Mouse (Mus musculus) forebrain, embryonic 12.5 days (tissue): ENCODE measurements at regions not wholly inside any gene's neighbourhood (a gene's known extent, or its start where the extent isn't known, plus 50 kb on each side); places are given as distances from the start of the nearest gene placed in this dataset.

Experiments used
- ATAC-seq: fragments of 200-750 bp; cut with Nextera tagmentation; 2 replicates; pipeline ENCODE4 v1.8.0; 2017; ENCODE audit warnings: moderate TSS enrichment; ENCODE audit not compliant: low FRiP score
- H3K27ac ChIP-seq: fragments of 300-500 bp; sonication (generic); 2 replicates; pipeline ENCODE4 v1.5.1; 2016; ENCODE audit warnings: mild to moderate bottlenecking
- H3K27me3 ChIP-seq: fragments of 300-500 bp; sonication (generic); 2 replicates; pipeline ENCODE4 v1.6.1; 2016; ENCODE audit warnings: mild to moderate bottlenecking
- H3K36me3 ChIP-seq: fragments of 300-500 bp; sonication (generic); replicated peaks from 2 replicates; pipeline ENCODE4 v1.6.1; 2016; ENCODE audit warnings: mild to moderate bottlenecking
- H3K4me1 ChIP-seq: fragments of 300-500 bp; sonication (generic); 2 replicates; pipeline ENCODE4 v1.6.1; 2016
- H3K4me2 ChIP-seq: fragments of 300-500 bp; sonication (generic); 2 replicates; pipeline ENCODE4 v1.6.1; 2016; ENCODE audit warnings: mild to moderate bottlenecking, moderate library complexity
- H3K4me3 ChIP-seq: fragments of 300-500 bp; sonication (generic); replicated peaks from 2 replicates; pipeline ENCODE4 v1.5.1; 2016; ENCODE audit warnings: mild to moderate bottlenecking
- H3K9ac ChIP-seq: fragments of 300-500 bp; sonication (generic); 2 replicates; pipeline ENCODE4 v1.6.1; 2016; ENCODE audit warnings: mild to moderate bottlenecking
- H3K9me3 ChIP-seq: fragments of 300-500 bp; sonication (generic); 2 replicates; pipeline ENCODE4 v1.6.1; 2016
- WGBS: fragments of 180-500 bp; shearing (Covaris S2); methylation state at CpG from one replicate; pipeline ENCODE4 v1.1.7; 2016; 5-methylcytosine and 5-hydroxymethylcytosine counted together

GRCm38 (mm10) chr3:53988796-53989195 is 125.2 kb upstream of the Ufm1 start:
- no peak overlapping the region for H3K4me3 ChIP-seq
- H3K27ac ChIP-seq: no peak overlapping the region
- no peaks in the 10 kb centered on the region for H3K4me1 ChIP-seq
- no peak overlapping the region for H3K4me2 ChIP-seq
- no peaks in the 10 kb centered on the region for H3K36me3 ChIP-seq
- ATAC-seq: no peak
- 88% methylated on average over 9 of the region's 9 CpGs for WGBS
- no peaks in the 10 kb centered on the region for H3K9me3 ChIP-seq
- H3K9ac ChIP-seq: no peak overlapping the region
- H3K27me3 ChIP-seq: no peaks in the 10 kb centered on the region

GRCm38 (mm10) chr3:53988256-53988655 is 124.6 kb upstream of the Ufm1 start:
- Histone ChIP-seq H3K36me3 (no peaks in the 10 kb centered on the region), H3K9me3 (no peaks in the 10 kb centered on the region), H3K4me2 (no peak overlapping the region), H3K9ac (no peak overlapping the region), H3K4me1 (no peaks in the 10 kb centered on the region), H3K27me3 (no peaks in the 10 kb centered on the region), H3K27ac (no peak overlapping the region), H3K4me3 (no peak overlapping the region)
- 92% methylated on average over 7 of the region's 7 CpGs for WGBS
- ATAC-seq: no peak

DNA sequence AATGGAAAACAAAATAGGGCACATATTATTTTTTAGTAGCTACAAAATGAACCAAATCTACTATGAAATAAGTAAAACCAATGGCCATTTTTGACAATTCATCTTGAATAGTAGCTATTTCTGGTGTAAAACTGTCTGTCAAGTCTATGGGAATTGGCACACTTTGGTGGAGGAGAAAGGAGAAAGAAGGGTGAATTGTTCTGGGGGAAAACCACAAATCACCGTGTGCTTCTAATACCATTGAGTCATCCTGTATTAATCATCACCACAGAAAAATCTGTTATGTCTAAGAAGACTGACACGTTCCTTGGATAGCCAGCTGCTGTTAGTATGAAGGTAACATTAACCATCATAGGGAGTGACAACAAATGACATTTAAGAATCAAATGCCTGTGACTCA is 123.7 kb upstream of the Ufm1 start:
- Histone ChIP-seq H3K27me3 (no peaks in the 10 kb centered on the region), H3K4me1 (no peaks in the 10 kb centered on the region), H3K9me3 (no peaks in the 10 kb centered on the region), H3K4me2 (no peak overlapping the region), H3K36me3 (no peaks in the 10 kb centered on the region), H3K4me3 (no peak overlapping the region), H3K9ac (no peak overlapping the region), H3K27ac (no peak overlapping the region)
- WGBS: 82% methylated on average over 2 of the region's 2 CpGs
- no peak for ATAC-seq

- no peak overlapping the region for H3K4me2 ChIP-seq
- H3K9ac ChIP-seq: no peak overlapping the region
- no peaks in the 10 kb centered on the region for H3K9me3 ChIP-seq
- no peak overlapping the region for H3K27ac ChIP-seq
- no peak overlapping the region for H3K4me3 ChIP-seq
- ATAC-seq: peak; percentile 55; the same call in 1 of the 2 replicates
- no peaks in the 10 kb centered on the region for H3K36me3 ChIP-seq
- 72% methylated on average over 6 of the region's 6 CpGs for WGBS
- H3K4me1 ChIP-seq: no peaks in the 10 kb centered on the region
- no peaks in the 10 kb centered on the region for H3K27me3 ChIP-seq
Observed at GRCm38 (mm10) chr3:53984743-53985550, 121.3 kb upstream of the Ufm1 start.

DNA sequence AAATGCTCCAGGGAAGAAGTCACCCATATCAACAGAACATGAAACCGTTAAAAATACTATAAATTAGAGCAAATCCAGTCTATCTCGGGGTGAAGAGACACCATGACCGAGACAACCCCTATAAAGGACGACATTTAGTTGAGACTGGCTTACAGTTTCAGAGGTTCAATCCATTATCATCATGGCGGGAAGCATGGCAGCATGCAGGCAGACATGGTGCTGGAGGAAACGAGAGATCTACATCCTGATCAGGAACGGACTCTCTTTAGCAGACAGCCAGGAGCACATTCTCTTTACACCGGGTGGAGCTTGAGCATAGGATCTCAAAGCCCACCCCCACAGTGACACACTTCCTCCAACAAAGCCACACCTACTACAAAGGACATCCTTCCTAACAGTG is 118.7 kb upstream of the Ufm1 start:
- Histone ChIP-seq H3K27me3 (no peaks in the 10 kb centered on the region), H3K4me2 (no peak overlapping the region), H3K9ac (no peak overlapping the region), H3K36me3 (no peaks in the 10 kb centered on the region), H3K4me1 (no peaks in the 10 kb centered on the region), H3K9me3 (no peaks in the 10 kb centered on the region), H3K27ac (no peak overlapping the region), H3K4me3 (no peak overlapping the region)
- WGBS: 95% methylated on average over 8 of the region's 8 CpGs
- no peak for ATAC-seq

GRCm38 (mm10) chr3:53981585-53981984 is 118.0 kb upstream of the Ufm1 start:
- Histone ChIP-seq H3K27me3 (no peaks in the 10 kb centered on the region), H3K4me3 (no peak overlapping the region), H3K9ac (no peak overlapping the region), H3K27ac (no peak overlapping the region), H3K4me2 (no peak overlapping the region), H3K9me3 (no peaks in the 10 kb centered on the region), H3K36me3 (no peaks in the 10 kb centered on the region), H3K4me1 (no peaks in the 10 kb centered on the region)
- no peak for ATAC-seq

DNA sequence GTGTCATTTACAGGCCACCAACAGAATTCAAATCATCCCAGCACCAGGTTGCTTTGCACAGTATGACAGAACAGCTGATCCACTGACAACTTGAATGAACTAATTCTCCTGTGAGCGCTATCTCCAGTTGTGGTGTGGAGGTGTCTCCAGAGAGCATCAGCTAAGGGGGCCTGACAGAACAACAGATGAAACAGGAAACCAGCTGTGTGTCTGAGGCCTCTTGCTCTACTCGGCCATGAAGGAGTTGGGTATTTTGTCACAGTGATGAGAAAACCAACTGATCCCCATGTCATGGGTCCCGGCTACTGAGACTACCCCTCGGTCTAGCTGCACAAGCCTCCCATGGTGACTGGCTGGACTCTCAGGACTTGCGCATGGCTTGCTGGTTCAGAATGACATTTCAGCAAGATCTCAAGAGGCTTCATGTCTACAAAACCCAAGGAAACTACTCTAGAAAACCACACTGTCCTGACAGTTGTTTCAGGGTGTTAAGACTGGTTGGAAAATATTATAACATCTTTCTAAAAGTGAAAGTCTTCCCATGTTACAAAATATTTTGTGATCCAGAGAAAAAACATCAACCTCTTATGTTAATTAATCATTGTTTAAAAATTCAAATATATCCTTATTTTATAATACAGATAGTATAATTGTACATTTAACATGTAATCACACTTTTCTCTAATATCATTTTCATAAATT is 113.9 kb upstream of the Ufm1 start:
- Histone ChIP-seq H3K4me1 (peaks cover 5% of the 10 kb centered on the region), H3K9me3 (no peaks in the 10 kb centered on the region), H3K4me2 (no peak overlapping the region), H3K27ac (no peak overlapping the region), H3K27me3 (no peaks in the 10 kb centered on the region), H3K4me3 (no peak overlapping the region), H3K36me3 (no peaks in the 10 kb centered on the region), H3K9ac (no peak overlapping the region)
- no peak for ATAC-seq
- 89% methylated on average over 5 of the region's 5 CpGs for WGBS

DNA sequence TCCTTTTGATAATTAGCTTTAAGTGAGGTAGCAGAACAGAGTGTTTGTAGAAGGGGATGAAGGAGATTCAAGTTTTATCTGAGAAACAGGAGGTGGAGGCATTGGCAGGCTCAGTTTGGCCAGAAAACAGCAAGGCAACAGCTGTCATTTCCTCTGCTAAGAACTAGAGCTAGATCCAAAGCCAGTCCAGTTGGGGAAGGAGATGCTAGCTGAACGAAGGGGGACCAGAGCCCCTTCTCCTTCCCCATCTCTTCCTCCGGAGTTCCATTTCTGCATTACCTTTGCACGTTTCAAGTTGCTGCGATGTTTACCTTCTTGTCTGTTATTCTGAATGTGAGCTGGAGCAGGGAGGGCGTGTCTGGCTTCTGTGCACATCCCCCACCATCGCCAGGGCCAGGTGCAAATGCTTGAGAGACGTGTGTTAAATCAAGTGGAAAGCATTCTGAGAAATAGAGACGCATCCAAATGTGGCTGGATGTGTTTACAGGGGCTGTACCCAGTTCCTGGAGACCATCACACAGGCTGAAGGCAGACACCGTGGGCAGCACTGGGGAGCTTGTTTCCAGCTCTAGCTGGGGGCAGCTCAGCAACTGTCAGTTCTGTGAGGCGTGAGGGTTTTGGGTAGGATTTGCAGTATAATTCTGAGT is 111.4 kb upstream of the Ufm1 start:
- peak; percentile 23; the same call in 1 of the 2 replicates for ATAC-seq
- 39% methylated on average over 10 of the region's 10 CpGs for WGBS
- Histone ChIP-seq H3K27me3 (no peaks in the 10 kb centered on the region), H3K9ac (no peak overlapping the region), H3K9me3 (no peaks in the 10 kb centered on the region), H3K4me3 (no peak overlapping the region), H3K36me3 (no peaks in the 10 kb centered on the region), H3K4me2 (no peak overlapping the region; the same call in 1 of the 2 replicates), H3K4me1 (peaks cover 5% of the 10 kb centered on the region), H3K27ac (no peak overlapping the region)

- Histone ChIP-seq H3K4me1 (0 out of 2 replicates have a peak, but pooled peaks cover 3% of the 10 kb centered on the region), H3K27ac (no peak overlapping the region), H3K9ac (no peak overlapping the region), H3K4me2 (no peak overlapping the region), H3K4me3 (no peak overlapping the region), H3K27me3 (no peaks in the 10 kb centered on the region), H3K36me3 (no peaks in the 10 kb centered on the region), H3K9me3 (no peaks in the 10 kb centered on the region)
- 53% methylated on average over 5 of the region's 5 CpGs for WGBS
- no peak; the same call in 1 of the 2 replicates for ATAC-seq
Observed at GRCm38 (mm10) chr3:53969000-53969641, 105.5 kb upstream of the Ufm1 start.

GRCm38 (mm10) chr3:53965142-53965541 is 101.5 kb upstream of the Ufm1 start:
- no peak overlapping the region for H3K9ac ChIP-seq
- no peak for ATAC-seq
- no peaks in the 10 kb centered on the region for H3K36me3 ChIP-seq
- no peaks in the 10 kb centered on the region for H3K9me3 ChIP-seq
- 65% methylated on average over 5 of the region's 5 CpGs for WGBS
- 0 out of 2 replicates have a peak, but pooled peaks cover 3% of the 10 kb centered on the region for H3K4me1 ChIP-seq
- H3K27ac ChIP-seq: no peak overlapping the region
- H3K4me2 ChIP-seq: no peak overlapping the region
- H3K4me3 ChIP-seq: no peak overlapping the region
- no peaks in the 10 kb centered on the region for H3K27me3 ChIP-seq

DNA sequence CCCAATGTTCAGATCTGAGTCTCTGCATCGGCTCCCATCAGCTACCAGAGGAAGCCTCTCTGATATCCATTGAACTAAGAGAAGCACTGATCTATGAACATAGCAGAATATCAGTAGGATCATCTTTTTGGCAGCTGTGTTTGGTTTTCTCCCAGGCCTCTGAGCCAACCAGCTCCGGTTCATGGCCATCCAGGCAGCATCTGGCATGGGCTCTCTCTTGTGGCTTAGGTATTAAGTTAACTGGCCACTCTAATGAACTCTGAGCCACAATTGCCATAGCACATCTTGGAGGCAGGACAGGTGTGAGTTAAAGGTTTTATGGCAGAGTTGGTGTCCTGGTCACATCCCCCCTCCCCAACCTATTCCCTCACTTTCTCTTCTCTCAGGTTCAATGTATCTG is 90.2 kb upstream of the Ufm1 start:
- Histone ChIP-seq H3K27me3 (no peaks in the 10 kb centered on the region), H3K9me3 (no peaks in the 10 kb centered on the region), H3K36me3 (no peaks in the 10 kb centered on the region), H3K4me1 (no peaks in the 10 kb centered on the region), H3K4me2 (no peak overlapping the region), H3K4me3 (no peak overlapping the region), H3K27ac (no peak overlapping the region), H3K9ac (no peak overlapping the region)
- WGBS: 89% methylated on average over 2 of the region's 2 CpGs
- no peak for ATAC-seq

- Histone ChIP-seq H3K36me3 (no peaks in the 10 kb centered on the region), H3K4me2 (no peak overlapping the region), H3K27me3 (no peaks in the 10 kb centered on the region), H3K9ac (no peak overlapping the region), H3K4me3 (no peak overlapping the region), H3K9me3 (no peaks in the 10 kb centered on the region), H3K27ac (no peak overlapping the region), H3K4me1 (no peaks in the 10 kb centered on the region)
- WGBS: 89% methylated on average over 3 of the region's 3 CpGs
- no peak for ATAC-seq
Observed at GRCm38 (mm10) chr3:53939684-53940189, 76.1 kb upstream of the Ufm1 start.
